Mouse (Mus musculus) forebrain, embryonic 15.5 days (tissue): ENCODE measurements around the gene Fgf3. TPM values are rescaled to one million over a fixed set of nuclear protein-coding genes. Genes with fewer than 3 reads are reported as not detected.

Source experiments
- ATAC-seq: fragments of 200-750 bp; cut with Nextera tagmentation; replicated peaks from 2 replicates; pipeline ENCODE4 v1.8.0; 2017; ENCODE audit warnings: mild to moderate bottlenecking, moderate TSS enrichment, moderate library complexity
- H3K27ac ChIP-seq: fragments of 300-500 bp; sonication (generic); replicated peaks from 2 replicates; pipeline ENCODE4 v1.5.1; 2015; ENCODE audit warnings: mild to moderate bottlenecking, inconsistent platforms
- H3K27me3 ChIP-seq: fragments of 300-500 bp; sonication (generic); 2 replicates; pipeline ENCODE4 v1.6.1; 2015; ENCODE audit warnings: inconsistent platforms
- H3K36me3 ChIP-seq: fragments of 300-500 bp; sonication (generic); 2 replicates; pipeline ENCODE4 v1.6.1; 2015; ENCODE audit warnings: mild to moderate bottlenecking, inconsistent platforms
- H3K4me1 ChIP-seq: fragments of 300-500 bp; sonication (generic); 2 replicates; pipeline ENCODE4 v1.6.1; 2015; ENCODE audit warnings: inconsistent platforms
- H3K4me2 ChIP-seq: fragments of 300-500 bp; sonication (generic); replicated peaks from 2 replicates; pipeline ENCODE4 v1.6.1; 2015; ENCODE audit warnings: mild to moderate bottlenecking, inconsistent platforms
- H3K4me3 ChIP-seq: fragments of 300-500 bp; sonication (generic); 2 replicates; pipeline ENCODE4 v1.5.1; 2015; ENCODE audit warnings: mild to moderate bottlenecking, inconsistent platforms
- H3K9ac ChIP-seq: fragments of 300-500 bp; sonication (generic); replicated peaks from 2 replicates; pipeline ENCODE4 v1.6.1; 2015; ENCODE audit warnings: mild to moderate bottlenecking, inconsistent platforms
- H3K9me3 ChIP-seq: fragments of 300-500 bp; sonication (generic); 2 replicates; pipeline ENCODE4 v1.6.1; 2016; ENCODE audit warnings: inconsistent platforms
- WGBS: fragments of 180-500 bp; shearing (Covaris S2); methylation state at CpG from one replicate; pipeline ENCODE4 v1.1.7; 2015; ENCODE audit warnings: mixed read lengths; 5-methylcytosine and 5-hydroxymethylcytosine counted together
- polyA plus RNA-seq: library from polyadenylated mRNA; unstranded; fragments of >200 nt; fragmentation: Nextera tagmentation; extraction: Ambion mirVana; gene quantifications from 2 replicates; pipeline ENCODE4 v1.2.1, GENCODE M21; 2015

Gene Fgf3
- polyA plus RNA-seq = 2.5 and 2.7 TPM in 2 replicates

DNA sequence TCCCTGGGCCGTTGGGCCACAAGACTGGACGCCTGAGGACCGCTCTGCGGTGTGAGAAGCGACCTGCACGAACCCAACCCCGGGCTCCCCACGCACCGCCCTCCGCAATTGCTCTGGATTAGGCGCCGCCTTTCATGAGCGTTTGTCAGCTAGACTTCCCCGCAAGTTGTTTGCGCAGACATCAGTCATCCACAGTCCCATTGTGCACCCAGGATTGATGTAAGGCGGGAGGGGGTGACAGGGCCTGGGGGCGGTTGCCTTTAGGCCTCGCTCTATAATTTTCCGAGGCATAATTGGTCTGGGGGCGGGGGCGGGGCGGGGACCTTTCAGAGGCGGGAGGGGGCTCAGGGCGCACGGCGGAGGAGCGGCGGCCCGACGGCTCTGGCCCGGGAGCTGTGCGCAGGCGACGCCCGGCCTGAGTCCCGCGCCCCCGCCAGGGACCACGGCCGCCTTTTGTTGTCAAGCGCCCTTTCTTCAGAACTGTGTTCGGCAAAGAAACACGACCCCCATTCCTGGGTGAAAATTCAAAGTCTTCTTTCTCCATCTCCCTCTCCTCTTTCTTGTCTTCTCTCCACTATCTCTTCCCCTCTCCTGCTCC is at the start of gene Fgf3:
TSS of gene Fgf3 (plus strand) at position 193 of the 598 bp plus-strand sequence.
- peak within 1 kb of the TSS; percentile 66 for H3K4me2 ChIP-seq
- H3K4me3 ChIP-seq = peak within 1 kb of the TSS; percentile 48
- H3K4me1 ChIP-seq = peaks cover 17% of the 10 kb centered on the region
- H3K36me3 ChIP-seq = no peaks in the 10 kb centered on the region
- H3K27ac ChIP-seq = no peak within 1 kb of the TSS
- peaks cover 68% of the 10 kb centered on the region for H3K27me3 ChIP-seq
- 1% methylated on average over 34 of the region's 43 CpGs for WGBS
- peak within 1 kb of the TSS; percentile 42 for H3K9ac ChIP-seq
- peak; percentile 42; the same call in 1 of the 2 replicates for ATAC-seq
- H3K9me3 ChIP-seq = no peaks in the 10 kb centered on the region

DNA sequence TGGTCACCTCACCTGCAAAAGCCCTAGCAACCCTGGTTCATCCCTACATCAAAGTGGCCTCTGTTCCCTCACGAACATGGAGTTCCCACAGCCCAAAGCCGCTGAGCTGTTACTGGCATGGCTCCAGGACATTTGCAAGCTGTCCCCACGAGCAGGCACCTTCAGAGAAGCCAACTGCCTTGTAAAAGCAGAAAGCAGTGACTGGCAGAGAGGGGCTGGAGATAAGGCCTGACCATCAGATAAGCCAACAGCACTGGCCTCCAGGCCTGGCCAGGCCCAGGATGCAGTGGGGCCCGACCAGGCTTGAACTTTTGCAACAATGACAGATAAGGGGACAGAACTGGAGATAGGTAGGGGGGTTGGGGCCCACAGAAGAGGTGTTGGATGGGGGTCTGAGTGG is 49.3 kb upstream of the Fgf3 start:
- WGBS = 48% methylated on average over 4 of the region's 4 CpGs
- no peaks in the 10 kb centered on the region for H3K27me3 ChIP-seq
- H3K36me3 ChIP-seq = no peaks in the 10 kb centered on the region
- no peak overlapping the region for H3K27ac ChIP-seq
- H3K4me3 ChIP-seq = no peak overlapping the region
- no peak for ATAC-seq
- no peak overlapping the region for H3K4me2 ChIP-seq
- no peaks in the 10 kb centered on the region for H3K9me3 ChIP-seq
- H3K9ac ChIP-seq = no peak overlapping the region
- H3K4me1 ChIP-seq = no peaks in the 10 kb centered on the region

DNA sequence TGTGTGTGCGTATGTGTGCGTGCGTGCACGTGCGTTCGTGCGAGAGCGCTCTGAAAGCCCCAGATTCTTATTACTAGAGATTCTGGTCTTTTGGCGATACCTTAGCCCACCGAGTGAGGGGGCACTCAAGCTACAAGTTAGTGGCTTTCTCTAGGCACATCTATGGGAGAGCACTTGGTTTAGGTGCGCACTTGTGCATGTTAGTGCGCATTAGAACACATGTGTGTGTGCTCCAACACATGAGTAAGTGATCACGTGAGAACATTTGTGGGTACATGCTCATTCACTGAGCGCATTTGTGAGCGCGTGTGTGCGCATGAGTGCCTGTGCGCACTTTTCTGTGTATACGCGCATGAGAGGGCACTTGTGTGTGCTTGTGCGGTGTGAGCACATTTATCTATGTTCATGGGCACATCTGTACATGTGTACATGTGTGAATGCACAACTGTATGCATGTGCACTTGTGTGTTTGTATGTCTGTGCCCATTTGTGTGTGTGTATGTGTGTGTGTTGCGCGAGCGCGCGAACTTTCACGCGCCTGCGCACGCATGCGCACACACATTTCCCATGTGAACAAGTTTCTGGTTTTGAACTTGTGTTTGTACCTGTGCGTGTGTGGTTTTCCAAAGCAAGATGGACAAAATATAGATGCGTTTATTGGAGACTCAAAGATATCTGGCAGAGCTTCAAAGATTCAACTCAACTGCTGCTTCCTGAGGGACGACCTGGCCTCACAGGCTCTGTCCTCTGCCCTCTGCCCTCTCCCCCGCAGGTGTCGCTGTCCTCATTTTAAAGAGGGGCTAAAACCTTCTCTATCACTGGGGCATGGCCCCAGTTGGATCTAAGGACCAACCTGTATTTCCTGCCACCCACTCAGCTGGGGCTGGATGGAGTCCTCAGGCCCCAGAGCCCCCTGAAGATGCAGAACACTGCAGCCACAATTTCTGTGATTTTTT is 48.0 kb upstream of the Fgf3 start:
- peak overlapping the region; percentile 32 for H3K4me2 ChIP-seq
- H3K27me3 ChIP-seq = no peaks in the 10 kb centered on the region
- H3K9me3 ChIP-seq = no peaks in the 10 kb centered on the region
- H3K4me3 ChIP-seq = peak overlapping the region; percentile 33
- H3K4me1 ChIP-seq = no peaks in the 10 kb centered on the region
- WGBS = 48% methylated on average over 36 of the region's 36 CpGs
- H3K27ac ChIP-seq = no peak overlapping the region
- ATAC-seq = no peak
- no peak overlapping the region for H3K9ac ChIP-seq
- H3K36me3 ChIP-seq = no peaks in the 10 kb centered on the region

DNA sequence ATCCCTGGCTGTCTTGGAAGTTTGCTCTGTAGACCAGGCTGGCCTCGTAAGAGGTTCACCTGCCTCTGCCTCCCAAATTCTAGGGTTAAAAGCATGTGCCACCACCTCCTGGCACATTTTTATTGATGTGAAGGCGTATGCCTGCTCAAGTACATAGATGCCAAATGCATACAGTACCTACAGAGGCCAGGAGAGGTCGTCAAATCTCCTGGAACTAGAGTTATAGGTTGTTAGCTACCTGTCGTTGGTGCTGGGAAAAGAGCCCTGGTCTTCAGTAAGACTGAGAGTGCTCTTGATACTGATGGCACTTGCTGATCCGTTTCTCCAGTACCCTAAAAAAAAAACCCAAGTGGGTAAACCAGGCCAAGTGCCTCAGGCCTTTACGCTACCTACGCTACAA is 46.5 kb upstream of the Fgf3 start:
- H3K4me2 ChIP-seq = no peak overlapping the region
- H3K27ac ChIP-seq = no peak overlapping the region
- H3K36me3 ChIP-seq = no peaks in the 10 kb centered on the region
- H3K9ac ChIP-seq = no peak overlapping the region
- H3K27me3 ChIP-seq = no peaks in the 10 kb centered on the region
- no peaks in the 10 kb centered on the region for H3K9me3 ChIP-seq
- no peaks in the 10 kb centered on the region for H3K4me1 ChIP-seq
- no peak overlapping the region for H3K4me3 ChIP-seq
- ATAC-seq = no peak
- WGBS = 89% methylated on average over 7 of the region's 7 CpGs

DNA sequence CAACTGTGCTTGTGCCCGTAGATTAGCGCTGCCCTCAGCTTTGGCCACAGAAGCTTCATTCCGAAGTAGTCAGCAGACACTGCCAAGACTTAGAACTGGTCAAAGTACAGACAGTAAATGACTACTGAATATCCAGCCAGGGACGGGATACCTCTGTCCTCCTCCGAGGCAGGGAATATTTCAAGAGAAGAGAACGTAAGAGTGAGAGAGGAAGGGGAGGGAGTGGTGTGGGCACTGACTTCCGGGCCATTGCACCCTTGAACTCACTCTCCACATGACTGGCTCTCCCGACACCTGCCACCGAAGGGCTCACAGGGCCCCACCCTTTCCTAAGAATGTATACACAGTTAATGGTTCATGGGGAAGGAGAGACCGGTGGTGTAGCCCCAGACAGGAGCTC is 44.6 kb upstream of the Fgf3 start:
- H3K4me1 ChIP-seq = 0 out of 2 replicates have a peak, but pooled peaks cover 5% of the 10 kb centered on the region
- no peak overlapping the region for H3K4me3 ChIP-seq
- no peaks in the 10 kb centered on the region for H3K9me3 ChIP-seq
- no peak overlapping the region for H3K27ac ChIP-seq
- no peaks in the 10 kb centered on the region for H3K36me3 ChIP-seq
- H3K4me2 ChIP-seq = no peak overlapping the region
- no peak overlapping the region for H3K9ac ChIP-seq
- H3K27me3 ChIP-seq = no peaks in the 10 kb centered on the region
- 85% methylated on average over 10 of the region's 10 CpGs for WGBS
- ATAC-seq = no peak

DNA sequence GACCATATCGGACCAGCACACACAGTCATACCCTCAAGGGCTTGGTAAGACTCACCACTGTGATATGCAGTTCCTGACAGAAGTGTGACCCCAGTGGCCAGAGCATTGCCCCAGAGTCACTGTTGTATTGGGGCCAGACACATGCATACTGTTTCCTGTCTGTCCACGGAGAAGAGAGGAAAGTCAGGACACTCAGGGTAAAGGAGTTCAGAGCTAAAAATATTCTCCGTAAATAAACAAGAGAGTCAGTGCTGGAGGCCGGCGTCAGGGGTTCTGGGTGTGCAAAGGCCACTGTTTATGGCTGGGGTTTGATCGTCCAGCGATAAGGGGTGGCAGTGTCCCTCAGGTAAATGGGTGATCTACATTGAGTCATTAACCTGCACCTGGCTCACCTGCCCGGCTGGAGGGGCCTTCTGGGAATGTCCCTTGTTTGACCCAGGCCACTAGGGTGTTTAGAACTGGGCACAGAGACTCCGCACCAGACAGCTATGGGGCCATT is 41.9 kb upstream of the Fgf3 start:
- Histone ChIP-seq H3K36me3 (no peaks in the 10 kb centered on the region), H3K27ac (no peak overlapping the region), H3K4me2 (no peak overlapping the region), H3K9me3 (no peaks in the 10 kb centered on the region), H3K9ac (no peak overlapping the region), H3K27me3 (no peaks in the 10 kb centered on the region), H3K4me3 (no peak overlapping the region), H3K4me1 (0 out of 2 replicates have a peak, but pooled peaks cover 5% of the 10 kb centered on the region)
- ATAC-seq = no peak
- WGBS = 89% methylated on average over 9 of the region's 9 CpGs

DNA sequence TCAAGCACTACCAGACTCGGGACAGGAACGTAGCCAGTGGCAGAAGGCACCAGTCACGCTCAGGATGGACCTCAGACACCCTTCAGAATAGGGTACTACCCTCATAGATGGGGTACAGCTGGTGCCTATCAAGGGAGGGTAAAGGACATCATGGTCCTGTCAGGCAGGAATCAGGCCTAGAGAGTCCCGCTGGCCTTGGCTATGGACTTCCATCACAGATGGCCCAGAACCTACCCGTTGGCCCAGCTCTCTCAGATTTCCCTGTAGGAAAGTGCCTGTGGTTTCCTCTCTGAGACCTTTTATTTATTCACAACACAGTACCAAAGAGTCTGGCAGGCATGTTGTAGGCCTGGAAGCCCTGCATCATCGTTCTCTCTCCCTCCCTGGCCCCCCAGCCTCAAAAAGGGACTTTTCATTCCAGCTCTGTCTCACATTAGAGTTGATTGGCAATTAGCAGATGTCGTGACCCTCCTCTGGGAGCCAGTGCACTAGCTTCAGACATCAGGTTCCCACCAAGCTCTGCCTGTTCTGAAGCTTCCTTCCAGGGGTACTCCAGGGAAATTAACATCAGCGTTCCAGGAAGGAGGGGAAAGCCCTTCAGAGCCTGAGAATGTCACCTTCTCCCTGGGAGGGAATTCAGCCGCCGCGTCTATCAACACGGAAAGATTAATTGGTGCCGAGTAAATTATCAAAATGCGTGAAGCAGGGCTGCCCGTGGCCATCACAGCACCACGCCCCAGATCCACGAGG is 40.7 kb upstream of the Fgf3 start:
- 47% methylated on average over 17 of the region's 17 CpGs for WGBS
- H3K9ac ChIP-seq = no peak overlapping the region
- H3K36me3 ChIP-seq = no peaks in the 10 kb centered on the region
- no peak overlapping the region for H3K27ac ChIP-seq
- H3K4me3 ChIP-seq = no peak overlapping the region
- H3K4me2 ChIP-seq = no peak overlapping the region
- no peak for ATAC-seq
- H3K27me3 ChIP-seq = no peaks in the 10 kb centered on the region
- H3K4me1 ChIP-seq = 0 out of 2 replicates have a peak, but pooled peaks cover 5% of the 10 kb centered on the region
- H3K9me3 ChIP-seq = no peaks in the 10 kb centered on the region

DNA sequence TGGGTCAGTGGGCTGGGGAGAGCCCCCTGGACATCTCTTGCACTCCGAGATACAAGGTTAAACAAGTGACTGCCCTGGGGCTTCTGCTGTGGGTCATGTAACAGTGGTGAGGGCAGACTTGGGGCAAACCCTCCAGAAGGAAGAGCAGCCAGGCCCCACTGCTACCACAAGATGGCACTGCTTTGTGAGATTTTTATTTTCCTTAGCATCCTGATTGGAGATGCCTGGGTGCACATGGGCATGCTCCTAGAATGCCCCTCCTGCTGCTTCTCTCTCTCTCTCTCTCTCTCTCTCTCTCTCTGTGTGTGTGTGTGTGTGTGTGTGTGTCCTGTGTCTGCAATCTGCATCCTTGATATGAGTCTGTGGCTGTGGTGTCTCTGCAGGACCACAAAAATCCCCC is 39.4 kb upstream of the Fgf3 start:
- H3K4me2 ChIP-seq = no peak overlapping the region
- H3K9ac ChIP-seq = no peak overlapping the region
- peak; percentile 38; the same call in 1 of the 2 replicates for ATAC-seq
- no peak overlapping the region for H3K4me3 ChIP-seq
- 20% methylated on average over 1 of the region's 1 CpGs for WGBS
- no peaks in the 10 kb centered on the region for H3K27me3 ChIP-seq
- no peak overlapping the region for H3K27ac ChIP-seq
- H3K9me3 ChIP-seq = no peaks in the 10 kb centered on the region
- H3K36me3 ChIP-seq = no peaks in the 10 kb centered on the region
- H3K4me1 ChIP-seq = 0 out of 2 replicates have a peak, but pooled peaks cover 5% of the 10 kb centered on the region

DNA sequence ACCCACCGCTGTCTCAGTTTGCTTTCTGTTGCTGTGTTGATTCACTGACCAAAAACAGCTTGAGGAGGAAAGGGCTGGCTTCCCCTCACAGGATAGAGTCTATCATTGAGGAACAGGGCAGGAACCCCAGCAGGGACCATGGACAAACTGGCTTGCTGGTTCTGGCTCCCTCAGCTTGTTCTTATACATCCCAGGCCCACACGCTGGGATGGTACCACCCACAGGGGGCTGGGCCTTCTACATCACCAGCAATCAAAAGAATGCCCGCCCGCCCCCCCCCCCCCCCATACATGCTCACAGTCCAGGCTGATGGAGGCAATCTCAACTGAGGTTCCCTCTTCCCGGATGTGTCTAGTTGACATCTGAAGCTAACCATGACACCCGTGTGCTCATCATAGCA is 30.8 kb upstream of the Fgf3 start:
- 71% methylated on average over 6 of the region's 6 CpGs for WGBS
- no peak overlapping the region for H3K4me3 ChIP-seq
- H3K27ac ChIP-seq = no peak overlapping the region
- no peak overlapping the region for H3K9ac ChIP-seq
- H3K4me1 ChIP-seq = no peaks in the 10 kb centered on the region
- no peaks in the 10 kb centered on the region for H3K9me3 ChIP-seq
- ATAC-seq = no peak
- H3K4me2 ChIP-seq = no peak overlapping the region
- no peaks in the 10 kb centered on the region for H3K36me3 ChIP-seq
- no peaks in the 10 kb centered on the region for H3K27me3 ChIP-seq

DNA sequence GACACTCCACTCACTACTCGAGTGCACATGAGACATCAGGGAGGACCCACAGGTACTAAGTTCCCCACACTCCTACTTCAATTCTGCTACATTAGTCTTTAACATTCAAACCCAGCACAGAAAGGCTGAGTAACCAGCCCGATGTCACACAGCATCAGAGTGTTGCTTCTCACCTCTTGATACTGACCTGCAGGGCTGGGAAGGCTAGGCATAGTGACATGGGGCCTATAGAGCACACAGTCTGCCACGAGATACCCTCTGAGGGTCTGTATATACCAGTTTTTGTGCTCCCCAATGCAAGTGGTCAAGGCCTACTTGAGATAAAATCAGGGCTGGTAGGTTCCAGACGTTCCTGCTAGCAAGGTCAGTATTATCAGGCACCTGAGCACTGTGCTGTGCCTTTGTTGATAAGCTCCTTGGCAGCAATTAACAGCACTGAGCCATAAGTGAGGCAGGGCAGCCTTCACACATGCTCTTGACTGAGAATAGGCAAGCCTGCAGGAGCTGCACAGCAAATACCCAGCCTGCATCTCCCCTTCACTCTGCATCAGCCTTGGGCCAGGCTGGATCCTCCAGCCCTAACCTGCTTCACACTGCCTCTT is 29.8 kb upstream of the Fgf3 start:
- H3K9ac ChIP-seq = no peak overlapping the region
- WGBS = 77% methylated on average over 4 of the region's 4 CpGs
- no peak for ATAC-seq
- H3K4me2 ChIP-seq = no peak overlapping the region
- no peaks in the 10 kb centered on the region for H3K36me3 ChIP-seq
- H3K27me3 ChIP-seq = no peaks in the 10 kb centered on the region
- H3K4me3 ChIP-seq = no peak overlapping the region
- H3K9me3 ChIP-seq = no peaks in the 10 kb centered on the region
- H3K27ac ChIP-seq = no peak overlapping the region
- H3K4me1 ChIP-seq = no peaks in the 10 kb centered on the region

DNA sequence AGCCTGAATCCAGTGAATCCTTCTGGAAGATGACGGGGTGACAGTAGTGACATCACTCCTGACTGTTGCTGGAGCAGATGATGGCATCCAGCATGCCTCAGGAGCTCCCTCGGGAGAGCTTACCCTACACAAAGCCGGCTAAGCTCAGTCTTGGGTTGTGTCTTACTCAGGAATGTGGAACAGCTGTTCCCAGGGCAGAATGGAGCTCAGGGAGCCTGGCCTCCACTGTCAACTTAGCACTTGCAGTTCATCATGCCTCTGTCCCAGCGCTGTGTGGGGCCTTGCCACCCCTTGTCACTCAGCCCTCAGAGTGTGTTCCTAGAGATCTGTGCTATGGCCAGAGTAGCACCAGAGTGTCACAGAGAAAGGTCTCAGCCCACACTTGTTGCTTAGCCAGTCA is 26.4 kb upstream of the Fgf3 start:
- Histone ChIP-seq H3K4me3 (no peak overlapping the region), H3K4me1 (no peaks in the 10 kb centered on the region), H3K27ac (no peak overlapping the region), H3K4me2 (no peak overlapping the region), H3K9me3 (no peaks in the 10 kb centered on the region), H3K36me3 (no peaks in the 10 kb centered on the region), H3K9ac (no peak overlapping the region), H3K27me3 (no peaks in the 10 kb centered on the region)
- WGBS = 51% methylated on average over 4 of the region's 4 CpGs
- no peak for ATAC-seq
